Mouse (Mus musculus) CH12.LX (cell line): ENCODE data around the gene Trp53i13.

Experiments
- CHD2 ChIP-seq: IDR thresholded peaks from 2 replicates; pipeline ENCODE4 v1.6.1; 2011; ENCODE audit warnings: low read length, improper control_type of control experiment
- CTCF ChIP-seq, 2 experiments: IDR thresholded peaks in 1 of 2; conservative IDR thresholded peaks in 1 of 2; 2 replicates each; pipeline ENCODE4 v1.5.1; 2011 to 2012; ENCODE audit warnings: low read depth in 2 of 2, low read length in 2 of 2, improper control_type of control experiment in 1 of 2, inconsistent platforms in 1 of 2, mild to moderate bottlenecking in 1 of 2, moderate library complexity in 1 of 2
- E2F4 ChIP-seq: IDR thresholded peaks from 2 replicates; pipeline ENCODE4 v1.6.1; 2011; ENCODE audit warnings: low read depth, low read length, improper control_type of control experiment; ENCODE audit not compliant: insufficient replicate concordance
- EP300 ChIP-seq: IDR thresholded peaks from 2 replicates; pipeline ENCODE4 v1.6.1; 2011; ENCODE audit warnings: low read length, improper control_type of control experiment
- IRF4 ChIP-seq: IDR thresholded peaks from 2 replicates; pipeline ENCODE4 v1.6.1; 2014; ENCODE audit warnings: low read depth, mild to moderate bottlenecking, inconsistent platforms, low read length, improper control_type of control experiment
- JUND ChIP-seq: conservative IDR thresholded peaks from 2 replicates; pipeline ENCODE4 v1.6.1; 2011; ENCODE audit warnings: low read depth, low read length, improper control_type of control experiment
- MAZ ChIP-seq: IDR thresholded peaks from 2 replicates; pipeline ENCODE4 v1.6.1; 2012; ENCODE audit warnings: low read depth, mild to moderate bottlenecking, inconsistent platforms, low read length, improper control_type of control experiment, moderate library complexity
- POLR2A ChIP-seq: IDR thresholded peaks from 2 replicates; pipeline ENCODE4 v1.6.1; 2011; ENCODE audit warnings: low read depth, mild to moderate bottlenecking, improper control_type of control experiment, low read length
- RCOR1 ChIP-seq: conservative IDR thresholded peaks from 2 replicates; pipeline ENCODE4 v1.6.1; 2012; ENCODE audit warnings: low read depth, mild to moderate bottlenecking, inconsistent platforms, low read length, improper control_type of control experiment
- UBTF ChIP-seq: IDR thresholded peaks from 2 replicates; pipeline ENCODE4 v1.6.1; 2012; ENCODE audit warnings: low read depth, mild to moderate bottlenecking, inconsistent platforms, low read length, improper control_type of control experiment, moderate library complexity
- USF1 ChIP-seq: IDR thresholded peaks from 2 replicates; pipeline ENCODE4 v1.6.1; 2014; ENCODE audit warnings: low read depth, mild to moderate bottlenecking, inconsistent platforms, low read length, improper control_type of control experiment
- ZKSCAN1 ChIP-seq: IDR thresholded peaks from 2 replicates; pipeline ENCODE4 v1.6.1; 2012; ENCODE audit warnings: low read depth, inconsistent platforms, low read length, improper control_type of control experiment, borderline replicate concordance
- ZMIZ1 ChIP-seq: IDR thresholded peaks from 2 replicates; pipeline ENCODE4 v1.6.1; 2012; ENCODE audit warnings: low read depth, mild to moderate bottlenecking, inconsistent platforms, low read length, improper control_type of control experiment

DNA sequence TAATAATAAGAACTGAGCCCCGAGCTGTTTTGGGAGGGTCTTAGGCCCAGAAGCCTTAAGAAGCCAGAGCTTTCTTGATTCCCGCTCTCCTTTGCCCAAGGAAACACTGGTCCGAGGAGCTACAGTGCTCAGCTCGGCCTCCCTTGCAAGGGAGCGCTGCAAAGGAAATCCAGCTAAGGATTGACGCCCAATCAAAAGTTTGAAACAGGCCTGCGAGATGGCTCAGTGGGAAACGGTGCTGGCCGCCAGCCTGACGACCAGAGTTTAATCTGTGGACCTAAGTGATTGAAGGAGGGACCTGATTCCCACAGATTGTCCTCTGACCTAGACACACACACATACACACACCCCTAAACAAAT is 2.0 kb downstream of the Trp53i13 start:
- TF ChIP-seq ZKSCAN1 (no peak), CTCF (conservative IDR thresholded peaks at IDR 0.05 in 1 of 2, IDR thresholded peaks at IDR 0.05 in 1 of 2; ENCODE audit: low read depth in 2 of 2, low read length in 2 of 2) (no peak), UBTF (no peak), POLR2A (no peak), ZMIZ1 (no peak), USF1 (no peak), E2F4 (no peak), MAZ (no peak), RCOR1 (no peak), EP300 (no peak), IRF4 (no peak), CHD2 (no peak), JUND (no peak)
